Mouse (Mus musculus) midbrain, embryonic 14.5 days (tissue): Measurements from ENCODE around the gene Snrpa. TPM values are rescaled to one million over a fixed set of nuclear protein-coding genes. Genes with fewer than 3 reads are reported as not detected.

Experiments
- ATAC-seq: fragments of 200-750 bp; cut with Nextera tagmentation; 2 replicates; pipeline ENCODE4 v1.8.0; 2017; ENCODE audit warnings: moderate number of reproducible peaks, moderate library complexity; ENCODE audit not compliant: low FRiP score, low TSS enrichment
- DNase-seq: peaks from one replicate; pipeline ENCODE4 v3.0.0-alpha.2; 2015
- H3K27ac ChIP-seq: fragments of 300-500 bp; sonication (generic); replicated peaks from 2 replicates; pipeline ENCODE4 v1.5.1; 2014; ENCODE audit warnings: mild to moderate bottlenecking, low read depth, low read length, moderate library complexity
- H3K27me3 ChIP-seq: fragments of 300-500 bp; sonication (generic); 2 replicates; pipeline ENCODE4 v1.6.1; 2014; ENCODE audit warnings: low read length, control low read depth, mixed read lengths; ENCODE audit not compliant: control insufficient read depth, insufficient read depth
- H3K36me3 ChIP-seq: fragments of 300-500 bp; sonication (generic); 2 replicates; pipeline ENCODE4 v1.6.1; 2014; ENCODE audit warnings: low read length, control low read depth; ENCODE audit not compliant: control insufficient read depth, insufficient read depth
- H3K4me1 ChIP-seq: fragments of 300-500 bp; sonication (generic); 2 replicates; pipeline ENCODE4 v1.6.1; 2014; ENCODE audit warnings: mild to moderate bottlenecking, antibody characterized with exemption, low read length, control low read depth; ENCODE audit not compliant: control insufficient read depth, insufficient read depth
- H3K4me2 ChIP-seq: fragments of 300-500 bp; sonication (generic); 2 replicates; pipeline ENCODE4 v1.6.1; 2014; ENCODE audit warnings: mild to moderate bottlenecking, low read length, moderate library complexity
- H3K4me3 ChIP-seq: fragments of 300-500 bp; sonication (generic); replicated peaks from 2 replicates; pipeline ENCODE4 v1.5.1; 2014; ENCODE audit warnings: low read depth, low read length
- H3K9ac ChIP-seq: fragments of 300-500 bp; sonication (generic); replicated peaks from 2 replicates; pipeline ENCODE4 v1.6.1; 2014; ENCODE audit warnings: mild to moderate bottlenecking, low read length, moderate library complexity
- H3K9me3 ChIP-seq: fragments of 300-500 bp; sonication (generic); 2 replicates; pipeline ENCODE4 v1.6.1; 2016; ENCODE audit warnings: low read length, control low read depth, mixed read lengths; ENCODE audit not compliant: control insufficient read depth
- WGBS: fragments of 180-500 bp; shearing (Covaris S2); extraction: QIAGEN DNeasy Blood & Tissue Kit; methylation state at CpG from one replicate; pipeline ENCODE4 v1.1.7; 2014; 5-methylcytosine and 5-hydroxymethylcytosine counted together
- microRNA counts: library from miRNA; unstranded; fragments of <30 nt; microRNA quantifications from one replicate; lab custom pipeline; 2016
- microRNA-seq: library from miRNA; unstranded; fragments of <30 nt; microRNA quantifications from one replicate; pipeline ENCODE4, GENCODE M21; 2016
- polyA plus RNA-seq: library from polyadenylated mRNA; unstranded; fragments of >200 nt; fragmentation: Nextera tagmentation; extraction: Ambion mirVana; gene quantifications from 2 replicates; pipeline ENCODE4 v1.2.1, GENCODE M21; 2014

Gene Snrpa
- polyA plus RNA-seq, 1 experiment from 2014 or later: 222 TPM

DNA sequence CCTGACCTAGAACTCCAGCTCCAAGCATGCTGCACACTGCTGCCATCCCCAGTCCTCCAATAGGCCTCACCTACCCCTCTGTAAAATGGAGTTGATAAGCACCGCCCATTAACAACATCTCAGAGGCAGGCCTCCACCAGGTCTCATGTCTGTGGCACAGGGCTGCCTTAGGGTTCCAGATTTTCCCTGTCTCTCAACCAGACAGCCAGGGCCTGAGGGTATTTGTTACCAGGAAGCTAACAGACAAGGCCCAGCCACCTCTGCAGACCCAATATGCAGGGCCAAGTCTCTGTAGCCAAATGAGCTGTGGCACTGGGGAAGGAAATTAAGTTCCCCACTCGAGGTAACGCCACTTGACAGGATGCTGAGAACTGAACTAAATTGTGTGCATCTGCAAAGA is 35.1 kb downstream of the Snrpa start:
- no peaks in the 10 kb centered on the region for H3K9me3 ChIP-seq
- H3K36me3 ChIP-seq: peaks cover 59% of the 10 kb centered on the region
- no peak overlapping the region for H3K4me3 ChIP-seq
- WGBS: 93% methylated on average over 3 of the region's 3 CpGs
- H3K9ac ChIP-seq: no peak overlapping the region
- H3K27me3 ChIP-seq: no peaks in the 10 kb centered on the region
- H3K4me1 ChIP-seq: peaks cover 47% of the 10 kb centered on the region
- no peak overlapping the region for H3K27ac ChIP-seq
- H3K4me2 ChIP-seq: 0 out of 2 replicates have a peak overlapping the region, but pooled peaks have one; percentile 6
- ATAC-seq (no peak), DNase-seq (no peak)

GRCm38 (mm10) chr7:27159882-27160281 is 36.2 kb downstream of the Snrpa start:
- H3K4me2 ChIP-seq: peak overlapping the region; percentile 17; the same call in 1 of the 2 replicates

DNA sequence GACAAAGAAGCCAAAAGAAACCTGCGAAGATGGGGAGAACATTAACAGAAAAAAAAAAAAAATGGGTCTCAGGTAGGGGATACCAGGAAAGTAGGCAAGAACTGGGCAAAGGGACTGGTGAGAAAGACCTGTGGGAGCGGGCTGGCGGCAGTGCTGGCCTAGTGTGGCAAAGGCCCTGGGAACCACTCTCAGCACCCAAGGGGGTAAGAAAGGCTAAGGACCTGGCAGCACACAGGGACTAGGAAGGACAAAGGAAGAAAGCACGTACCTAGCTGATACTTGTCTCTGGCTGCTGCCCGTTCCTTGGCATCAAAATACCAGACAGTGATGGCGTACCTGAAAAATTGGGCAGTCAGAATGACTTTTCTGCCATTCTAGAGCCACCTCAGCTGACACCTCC is 36.8 kb downstream of the Snrpa start:
- Histone ChIP-seq H3K9ac (no peak overlapping the region), H3K27ac (no peak overlapping the region), H3K36me3 (peaks cover 49% of the 10 kb centered on the region), H3K9me3 (no peaks in the 10 kb centered on the region), H3K27me3 (no peaks in the 10 kb centered on the region), H3K4me3 (no peak overlapping the region), H3K4me1 (peaks cover 33% of the 10 kb centered on the region), H3K4me2 (no peak overlapping the region)
- no peak for DNase-seq
- ATAC-seq: no peak
- WGBS: 95% methylated on average over 6 of the region's 6 CpGs

More at GRCm38 (mm10) chr7:27159882-27160281, 36.2 kb downstream of the Snrpa start:
- Histone ChIP-seq H3K9ac (no peak overlapping the region), H3K27ac (peak overlapping the region; percentile 52; the same call in 1 of the 2 replicates), H3K4me1 (peaks cover 40% of the 10 kb centered on the region), H3K27me3 (no peaks in the 10 kb centered on the region), H3K36me3 (peaks cover 55% of the 10 kb centered on the region), H3K4me3 (no peak overlapping the region), H3K9me3 (no peaks in the 10 kb centered on the region)
- WGBS: 15% methylated on average over 8 of the region's 8 CpGs
- peak; percentile 91 for DNase-seq
- ATAC-seq: peak; percentile 91

DNA sequence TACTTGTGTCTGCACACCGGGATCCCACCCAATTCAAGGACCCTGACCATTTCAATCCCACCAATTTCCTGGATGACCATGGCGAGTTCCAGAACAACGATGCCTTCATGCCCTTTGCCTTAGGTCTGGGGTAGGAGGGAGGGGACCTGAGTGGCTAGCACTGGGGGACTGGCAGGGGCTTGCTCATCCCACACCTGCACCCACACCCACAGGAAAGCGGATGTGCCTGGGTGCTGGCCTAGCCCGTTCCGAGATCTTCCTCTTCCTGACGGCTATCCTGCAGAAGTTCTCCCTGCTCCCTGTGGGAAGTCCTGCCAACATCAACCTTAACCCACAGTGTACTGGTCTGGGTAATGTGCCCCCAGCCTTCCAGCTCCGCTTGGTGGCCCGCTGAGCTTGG is 37.9 kb downstream of the Snrpa start:
- no peak overlapping the region for H3K9ac ChIP-seq
- H3K9me3 ChIP-seq: no peaks in the 10 kb centered on the region
- no peaks in the 10 kb centered on the region for H3K27me3 ChIP-seq
- no peak for DNase-seq
- no peak overlapping the region for H3K4me2 ChIP-seq
- H3K4me3 ChIP-seq: no peak overlapping the region
- H3K4me1 ChIP-seq: peaks cover 22% of the 10 kb centered on the region
- H3K27ac ChIP-seq: no peak overlapping the region
- ATAC-seq: no peak
- 93% methylated on average over 9 of the region's 9 CpGs for WGBS
- H3K36me3 ChIP-seq: peaks cover 40% of the 10 kb centered on the region

DNA sequence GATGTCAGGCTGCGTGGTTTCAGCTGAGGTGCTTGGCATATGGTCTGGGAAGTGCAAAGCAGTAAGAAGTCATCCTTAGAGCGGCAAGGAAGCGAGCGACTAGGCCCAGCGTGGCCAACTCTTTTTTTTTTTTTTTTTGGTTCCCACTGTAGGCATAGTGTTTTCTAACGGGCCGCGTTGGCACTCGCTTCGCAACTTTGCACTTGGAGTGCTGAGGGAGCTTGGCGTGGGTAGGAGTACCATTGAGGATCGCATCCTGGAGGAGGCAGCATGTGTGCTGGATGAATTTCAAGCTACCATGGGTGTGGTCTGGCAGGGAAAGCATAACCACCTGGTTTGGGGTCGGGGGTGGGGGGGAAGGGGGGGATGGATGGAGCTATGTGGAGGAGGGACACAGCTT is 40.1 kb downstream of the Snrpa start:
- Histone ChIP-seq H3K36me3 (peaks cover 30% of the 10 kb centered on the region), H3K4me2 (no peak overlapping the region), H3K4me3 (no peak overlapping the region), H3K9ac (no peak overlapping the region), H3K27me3 (no peaks in the 10 kb centered on the region), H3K9me3 (no peaks in the 10 kb centered on the region), H3K4me1 (peaks cover 11% of the 10 kb centered on the region), H3K27ac (no peak overlapping the region)
- no peak for DNase-seq
- WGBS: 79% methylated on average over 13 of the region's 13 CpGs
- ATAC-seq: no peak

GRCm38 (mm10) chr7:27153205-27153764 is 42.8 kb downstream of the Snrpa start, which contains the start of gene Cyp2t4:
Gene Cyp2t4, plus strand, starts transcription at chr7:27153714.
- Histone ChIP-seq H3K4me2 (no peak within 1 kb of the TSS), H3K9ac (no peak within 1 kb of the TSS), H3K4me1 (no peaks in the 10 kb centered on the region), H3K27ac (no peak within 1 kb of the TSS), H3K4me3 (no peak within 1 kb of the TSS), H3K27me3 (no peaks in the 10 kb centered on the region), H3K36me3 (peaks cover 12% of the 10 kb centered on the region), H3K9me3 (no peaks in the 10 kb centered on the region)
- ATAC-seq (no peak), DNase-seq (no peak)
- WGBS: 83% methylated on average over 10 of the region's 10 CpGs

MicroRNA genes within 50 kb of the gene (microRNA counts, 519-probe panel; counts per million panel counts)
- microRNA mmu-miR-1191 (lab: Ali Mortazavi, UCI): not detected

Small RNAs within 50 kb of the gene (microRNA-seq; reads per million reads assigned to microRNA genes)
- gene Mir1191 (1.3 reads per million), gene Mir3101 (1.6 reads per million, percentile 6 among the genes with 10 or more reads in this experiment)

Other genes starting within 250 kb of the Snrpa start
- gene Cyp2a12, start 167.2 kb downstream of the Snrpa start, polyA plus RNA-seq: not detected in 2 replicates
- gene Cyp2f2, start 76.4 kb downstream of the Snrpa start, polyA plus RNA-seq: not detected in 2 replicates
- gene Cyp2t4, start 42.6 kb downstream of the Snrpa start, polyA plus RNA-seq: 0.18 and 0.22 TPM in 2 replicates
- 57.3 and 68.7 TPM in 2 replicates for gene Egln2, start 29.5 kb downstream of the Snrpa start, polyA plus RNA-seq
- 87.7 and 99.6 TPM in 2 replicates for gene Rab4b, start 17.4 kb downstream of the Snrpa start, polyA plus RNA-seq
- gene Gm21983, start 15.2 kb downstream of the Snrpa start, polyA plus RNA-seq: not detected in 2 replicates
- gene Mia, start 15.1 kb downstream of the Snrpa start, polyA plus RNA-seq: 6.8 and 8.1 TPM in 2 replicates
- gene BC024978, start 490 bp downstream of the Snrpa start, polyA plus RNA-seq: 3.6 and 4.0 TPM in 2 replicates
- gene Itpkc, start 32.4 kb upstream of the Snrpa start, polyA plus RNA-seq: 7.3 and 7.4 TPM in 2 replicates
- gene Coq8b, start 36.8 kb upstream of the Snrpa start, polyA plus RNA-seq: 19.8 and 22.6 TPM in 2 replicates
- 33.7 and 50.1 TPM in 2 replicates for gene Numbl, start 62.2 kb upstream of the Snrpa start, polyA plus RNA-seq
- 6.4 and 7.4 TPM in 2 replicates for gene Ltbp4, start 141.4 kb upstream of the Snrpa start, polyA plus RNA-seq
- 50.4 and 52.5 TPM in 2 replicates for gene Shkbp1, start 159.7 kb upstream of the Snrpa start, polyA plus RNA-seq
- gene Gm20479, start 161.1 kb upstream of the Snrpa start, polyA plus RNA-seq: not detected in 2 replicates